Mouse (Mus musculus) hindbrain, embryonic 10.5 days (tissue): Measurements from ENCODE around the gene Tmem208. TPM values are rescaled to one million over a fixed set of nuclear protein-coding genes. Genes with fewer than 3 reads are reported as not detected.

ENCODE experiments used
- DNase-seq: peaks from one replicate; pipeline ENCODE4 v3.0.0-alpha.2; 2017; ENCODE audit warnings: low spot score
- H3K27ac ChIP-seq: fragments of 300-500 bp; sonication (generic); 2 replicates; pipeline ENCODE4 v1.5.1; 2016; ENCODE audit warnings: mild to moderate bottlenecking, moderate library complexity
- H3K27me3 ChIP-seq: fragments of 300-500 bp; sonication (generic); 2 replicates; pipeline ENCODE4 v1.6.1; 2016; ENCODE audit warnings: mild to moderate bottlenecking; ENCODE audit not compliant: poor library complexity, insufficient read depth, severe bottlenecking
- H3K36me3 ChIP-seq: fragments of 300-500 bp; sonication (generic); 2 replicates; pipeline ENCODE4 v1.6.1; 2016; ENCODE audit warnings: mild to moderate bottlenecking, moderate library complexity
- H3K4me1 ChIP-seq: fragments of 300-500 bp; sonication (generic); replicated peaks from 2 replicates; pipeline ENCODE4 v1.6.1; 2016; ENCODE audit warnings: mild to moderate bottlenecking
- H3K4me3 ChIP-seq: fragments of 300-500 bp; sonication (generic); 2 replicates; pipeline ENCODE4 v1.5.1; 2016; ENCODE audit warnings: mild to moderate bottlenecking, moderate library complexity
- H3K9me3 ChIP-seq: fragments of 300-500 bp; sonication (generic); 2 replicates; pipeline ENCODE4 v1.6.1; 2016; ENCODE audit warnings: mild to moderate bottlenecking, moderate library complexity
- WGBS: fragments of 180-500 bp; shearing (Covaris S2); methylation state at CpG from one replicate; pipeline ENCODE4 v1.1.7; 2016; 5-methylcytosine and 5-hydroxymethylcytosine counted together
- polyA plus RNA-seq: library from polyadenylated mRNA; unstranded; fragments of >200 nt; fragmentation: Nextera tagmentation; extraction: Ambion mirVana; gene quantifications from 2 replicates; pipeline ENCODE4 v1.2.1, GENCODE M21; 2016

Tmem208 gene
- polyA plus RNA-seq, 1 experiment from 2014 or later: 110 TPM

GRCm38 (mm10) chr8:105317941-105318340, 8.2 kb upstream of the Tmem208 start:
- H3K27me3 ChIP-seq: no peaks in the 10 kb centered on the region

GRCm38 (mm10) chr8:105318662-105319190, 7.4 kb upstream of the Tmem208 start:
- H3K27ac ChIP-seq: no peak overlapping the region
- no peaks in the 10 kb centered on the region for H3K4me1 ChIP-seq
- no peak overlapping the region for H3K4me3 ChIP-seq
- 85% methylated on average over 11 of the region's 11 CpGs for WGBS
- no peaks in the 10 kb centered on the region for H3K9me3 ChIP-seq
- no peaks in the 10 kb centered on the region for H3K27me3 ChIP-seq
- DNase-seq: no peak
- H3K36me3 ChIP-seq: peaks cover 72% of the 10 kb centered on the region

More at GRCm38 (mm10) chr8:105317941-105318340, 8.2 kb upstream of the Tmem208 start:
- DNase-seq: no peak
- 90% methylated on average over 4 of the region's 4 CpGs for WGBS
- Histone ChIP-seq H3K9me3 (no peaks in the 10 kb centered on the region), H3K4me1 (no peaks in the 10 kb centered on the region), H3K27ac (no peak overlapping the region), H3K4me3 (no peak overlapping the region), H3K36me3 (peaks cover 76% of the 10 kb centered on the region)

GRCm38 (mm10) chr8:105323183-105323582, 3.0 kb upstream of the Tmem208 start:
- Histone ChIP-seq H3K9me3 (no peaks in the 10 kb centered on the region), H3K4me3 (no peak overlapping the region), H3K36me3 (peaks cover 36% of the 10 kb centered on the region), H3K27me3 (no peaks in the 10 kb centered on the region), H3K4me1 (peaks cover 24% of the 10 kb centered on the region), H3K27ac (no peak overlapping the region)
- 90% methylated on average over 4 of the region's 4 CpGs for WGBS
- no peak for DNase-seq

GRCm38 (mm10) chr8:105325641-105326093, 487 bp upstream of the Tmem208 start:
- WGBS: under 1% methylated on average over 12 of the region's 12 CpGs
- DNase-seq: peak; percentile 27
- Histone ChIP-seq H3K27me3 (no peaks in the 10 kb centered on the region), H3K27ac (peak overlapping the region; percentile 91), H3K4me1 (peaks cover 24% of the 10 kb centered on the region), H3K9me3 (no peaks in the 10 kb centered on the region), H3K4me3 (peak overlapping the region; percentile 83), H3K36me3 (peaks cover 41% of the 10 kb centered on the region)

- DNase-seq: no peak
- no peaks in the 10 kb centered on the region for H3K9me3 ChIP-seq
- H3K4me3 ChIP-seq: peak overlapping the region; percentile 83
- H3K36me3 ChIP-seq: peaks cover 54% of the 10 kb centered on the region
- WGBS: 50% methylated on average over 6 of the region's 6 CpGs
- peaks cover 24% of the 10 kb centered on the region for H3K4me1 ChIP-seq
- H3K27me3 ChIP-seq: no peaks in the 10 kb centered on the region
- peak overlapping the region; percentile 91 for H3K27ac ChIP-seq
Observed at GRCm38 (mm10) chr8:105326968-105327367, 814 bp downstream of the Tmem208 start.

GRCm38 (mm10) chr8:105330325-105330724, 4.2 kb downstream of the Tmem208 start:
- Histone ChIP-seq H3K27me3 (no peaks in the 10 kb centered on the region), H3K36me3 (peaks cover 77% of the 10 kb centered on the region)

GRCm38 (mm10) chr8:105331469-105331868, 5.3 kb downstream of the Tmem208 start:
- DNase-seq: no peak
- H3K9me3 ChIP-seq: no peaks in the 10 kb centered on the region
- H3K27me3 ChIP-seq: 0 out of 2 replicates have a peak, but pooled peaks cover under 1% of the 10 kb centered on the region
- H3K4me3 ChIP-seq: no peak overlapping the region
- H3K27ac ChIP-seq: no peak overlapping the region
- H3K36me3 ChIP-seq: peaks cover 88% of the 10 kb centered on the region
- H3K4me1 ChIP-seq: peaks cover 10% of the 10 kb centered on the region
- WGBS: 95% methylated on average over 22 of the region's 22 CpGs

More at GRCm38 (mm10) chr8:105330325-105330724, 4.2 kb downstream of the Tmem208 start:
- Histone ChIP-seq H3K9me3 (no peaks in the 10 kb centered on the region), H3K27ac (no peak overlapping the region), H3K4me3 (no peak overlapping the region), H3K4me1 (peaks cover 13% of the 10 kb centered on the region)
- WGBS: 94% methylated on average over 12 of the region's 12 CpGs
- no peak for DNase-seq

GRCm38 (mm10) chr8:105331931-105332330, 5.8 kb downstream of the Tmem208 start:
- Histone ChIP-seq H3K4me1 (peaks cover 7% of the 10 kb centered on the region), H3K27ac (no peak overlapping the region), H3K9me3 (no peaks in the 10 kb centered on the region), H3K36me3 (peaks cover 93% of the 10 kb centered on the region), H3K27me3 (peaks cover 5% of the 10 kb centered on the region; the same call in 1 of the 2 replicates), H3K4me3 (no peak overlapping the region)
- no peak for DNase-seq
- WGBS: 94% methylated on average over 9 of the region's 9 CpGs

GRCm38 (mm10) chr8:105332523-105332922, 6.4 kb downstream of the Tmem208 start:
- peaks cover 11% of the 10 kb centered on the region; the same call in 1 of the 2 replicates for H3K27me3 ChIP-seq
- H3K36me3 ChIP-seq: peaks cover 99% of the 10 kb centered on the region
- DNase-seq: no peak
- no peak overlapping the region for H3K4me3 ChIP-seq
- WGBS: 86% methylated on average over 2 of the region's 2 CpGs
- peaks cover 1% of the 10 kb centered on the region for H3K4me1 ChIP-seq
- no peak overlapping the region for H3K27ac ChIP-seq
- no peaks in the 10 kb centered on the region for H3K9me3 ChIP-seq

- peaks cover 11% of the 10 kb centered on the region; the same call in 1 of the 2 replicates for H3K27me3 ChIP-seq
- 49% methylated on average over 32 of the region's 32 CpGs for WGBS
- DNase-seq: no peak
- H3K9me3 ChIP-seq: no peaks in the 10 kb centered on the region
- no peak overlapping the region for H3K4me3 ChIP-seq
- H3K27ac ChIP-seq: no peak overlapping the region
- H3K36me3 ChIP-seq: peaks cover 73% of the 10 kb centered on the region
- H3K4me1 ChIP-seq: peaks cover 5% of the 10 kb centered on the region; the same call in 1 of the 2 replicates
Observed at GRCm38 (mm10) chr8:105336373-105337130, 10.4 kb downstream of the Tmem208 start.

- WGBS: 67% methylated on average over 4 of the region's 4 CpGs
- H3K36me3 ChIP-seq: peaks cover 49% of the 10 kb centered on the region
Observed at GRCm38 (mm10) chr8:105338992-105339391, 12.8 kb downstream of the Tmem208 start.

GRCm38 (mm10) chr8:105339886-105340635, 13.9 kb downstream of the Tmem208 start:
- peaks cover 38% of the 10 kb centered on the region for H3K36me3 ChIP-seq
- peaks cover 11% of the 10 kb centered on the region; the same call in 1 of the 2 replicates for H3K27me3 ChIP-seq
- peaks cover 15% of the 10 kb centered on the region for H3K4me1 ChIP-seq
- DNase-seq: no peak
- no peak overlapping the region for H3K4me3 ChIP-seq
- no peak overlapping the region for H3K27ac ChIP-seq
- 85% methylated on average over 6 of the region's 6 CpGs for WGBS
- no peaks in the 10 kb centered on the region for H3K9me3 ChIP-seq

More at GRCm38 (mm10) chr8:105338992-105339391, 12.8 kb downstream of the Tmem208 start:
- Histone ChIP-seq H3K4me3 (no peak overlapping the region), H3K9me3 (no peaks in the 10 kb centered on the region), H3K27me3 (peaks cover 11% of the 10 kb centered on the region; the same call in 1 of the 2 replicates), H3K27ac (no peak overlapping the region), H3K4me1 (peaks cover 5% of the 10 kb centered on the region; the same call in 1 of the 2 replicates)
- DNase-seq: no peak
